Mouse (Mus musculus): ENCODE data around the gene Tgif2. TPM values are rescaled to one million over a fixed set of nuclear protein-coding genes. Genes with fewer than 3 reads are reported as not detected.
"Not testable (repeated sequence)": the region's sequence is repeated elsewhere in the genome, so short reads cannot be mapped to it uniquely, and the experiment has no call there.

Gene Tgif2
- polyA plus RNA-seq, 1 experiment, result 5.5 TPM

DNA sequence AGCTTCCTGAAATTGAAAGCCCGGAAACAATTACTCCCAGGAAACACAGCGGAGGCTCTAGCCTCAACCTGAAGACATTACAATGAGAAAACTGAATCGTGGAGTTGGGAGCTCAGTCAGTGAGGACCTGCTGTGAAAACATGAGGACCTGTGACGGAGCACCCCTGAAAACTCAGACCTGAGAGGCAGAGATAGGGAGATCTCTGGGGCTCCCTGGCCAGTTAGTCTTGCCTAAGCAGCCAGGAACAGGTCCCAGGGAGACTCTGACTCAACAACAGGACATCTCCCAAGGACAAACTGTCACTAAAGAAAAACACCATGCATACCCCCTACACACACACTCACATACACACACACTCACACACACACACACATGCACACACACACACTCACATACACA, 58.6 kb downstream of the Tgif2 start:
- Histone ChIP-seq H3K4me1 (ENCODE audit: control insufficient read depth, insufficient read depth, low read length) (no peaks in the 10 kb centered on the region; the same call in 1 of the 2 replicates), H3K27ac (ENCODE audit: control insufficient read depth, insufficient read depth, low read depth, low read length, poor library complexity) (no peak overlapping the region), H3K4me3 (replicated peaks; ENCODE audit: control insufficient read depth, low read depth, low read length) (no peak overlapping the region)
- TF ChIP-seq POLR2A (IDR thresholded peaks at IDR 0.05; ENCODE audit: borderline replicate concordance, control insufficient read depth, low read depth, low read length), result no peak
- TF ChIP-seq CTCF (IDR thresholded peaks at IDR 0.05; ENCODE audit: control insufficient read depth, insufficient read depth, low read length), result no peak
- 46% methylated on average over 4 of the region's 4 CpGs for WGBS

GRCm38 (mm10) chr2:156899184-156899583, 59.4 kb downstream of the Tgif2 start:
- TF ChIP-seq CTCF (IDR thresholded peaks at IDR 0.05; ENCODE audit: control insufficient read depth, insufficient read depth, low read length) (no peak), POLR2A (IDR thresholded peaks at IDR 0.05; ENCODE audit: borderline replicate concordance, control insufficient read depth, low read depth, low read length) (no peak)
- H3K4me3 ChIP-seq (replicated peaks; ENCODE audit: control insufficient read depth, low read depth, low read length), result no peak overlapping the region
- H3K27ac ChIP-seq (ENCODE audit: control insufficient read depth, insufficient read depth, low read depth, low read length, poor library complexity), result no peak overlapping the region
- WGBS, result 69% methylated on average over 4 of the region's 4 CpGs
- H3K4me1 ChIP-seq (ENCODE audit: control insufficient read depth, insufficient read depth, low read length), result no peaks in the 10 kb centered on the region; the same call in 1 of the 2 replicates

DNA sequence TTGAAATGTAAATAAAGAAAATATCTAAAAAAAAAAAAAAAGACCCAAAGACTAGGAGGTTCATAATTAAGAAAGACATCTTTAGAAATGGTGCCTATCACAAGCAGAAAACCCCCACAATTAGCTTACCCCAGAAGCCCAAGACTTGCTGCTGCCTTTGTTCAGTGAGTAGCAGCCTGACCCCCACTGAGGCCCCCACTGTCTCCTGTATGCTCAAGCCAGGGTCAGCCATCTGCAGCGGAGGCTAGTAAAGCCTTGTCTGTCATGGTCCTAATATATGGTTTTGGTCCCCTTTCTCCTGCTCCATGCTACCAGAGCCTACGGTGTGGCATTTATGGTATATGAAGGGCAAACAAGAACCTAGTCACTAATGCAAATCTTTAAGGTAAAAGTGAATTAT, 61.5 kb downstream of the Tgif2 start:
- 90% methylated on average over 2 of the region's 2 CpGs for WGBS
- TF ChIP-seq CTCF (IDR thresholded peaks at IDR 0.05; ENCODE audit: control insufficient read depth, insufficient read depth, low read length), result no peak
- no peak for TF ChIP-seq POLR2A (IDR thresholded peaks at IDR 0.05; ENCODE audit: borderline replicate concordance, control insufficient read depth, low read depth, low read length)
- Histone ChIP-seq H3K4me3 (replicated peaks; ENCODE audit: control insufficient read depth, low read depth, low read length) (no peak overlapping the region), H3K27ac (ENCODE audit: control insufficient read depth, insufficient read depth, low read depth, low read length, poor library complexity) (no peak overlapping the region), H3K4me1 (ENCODE audit: control insufficient read depth, insufficient read depth, low read length) (no peaks in the 10 kb centered on the region; the same call in 1 of the 2 replicates)

DNA sequence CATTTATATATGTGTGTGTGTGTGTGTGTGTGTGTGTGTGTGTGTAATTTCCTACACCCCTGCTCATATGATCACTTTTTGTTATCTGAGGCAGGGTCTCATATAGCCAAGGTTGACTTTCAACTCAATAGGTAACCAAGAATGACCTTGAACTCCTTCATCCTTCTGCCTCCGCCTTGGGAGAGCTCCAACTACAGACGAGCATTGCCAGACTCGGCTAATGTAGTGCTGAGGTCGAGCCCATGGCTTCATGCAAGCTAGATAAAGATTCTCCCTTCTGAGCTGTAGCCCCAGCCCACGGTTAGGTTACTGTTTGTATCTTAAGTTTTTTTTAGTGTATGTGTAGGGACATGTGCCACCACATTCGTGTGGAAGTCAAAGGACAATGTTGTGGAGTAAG, 62.1 kb downstream of the Tgif2 start:
- no peak overlapping the region for H3K4me3 ChIP-seq (replicated peaks; ENCODE audit: control insufficient read depth, low read depth, low read length)
- no peaks in the 10 kb centered on the region; the same call in 1 of the 2 replicates for H3K4me1 ChIP-seq (ENCODE audit: control insufficient read depth, insufficient read depth, low read length)
- 72% methylated on average over 6 of the region's 6 CpGs for WGBS
- TF ChIP-seq CTCF (IDR thresholded peaks at IDR 0.05; ENCODE audit: control insufficient read depth, insufficient read depth, low read length) (no peak), POLR2A (IDR thresholded peaks at IDR 0.05; ENCODE audit: borderline replicate concordance, control insufficient read depth, low read depth, low read length) (no peak)
- no peak overlapping the region for H3K27ac ChIP-seq (ENCODE audit: control insufficient read depth, insufficient read depth, low read depth, low read length, poor library complexity)

- WGBS, result 75% methylated on average over 4 of the region's 4 CpGs
These were observed 62.6 kb downstream of the Tgif2 start for GRCm38 (mm10) chr2:156902411-156902810.

DNA sequence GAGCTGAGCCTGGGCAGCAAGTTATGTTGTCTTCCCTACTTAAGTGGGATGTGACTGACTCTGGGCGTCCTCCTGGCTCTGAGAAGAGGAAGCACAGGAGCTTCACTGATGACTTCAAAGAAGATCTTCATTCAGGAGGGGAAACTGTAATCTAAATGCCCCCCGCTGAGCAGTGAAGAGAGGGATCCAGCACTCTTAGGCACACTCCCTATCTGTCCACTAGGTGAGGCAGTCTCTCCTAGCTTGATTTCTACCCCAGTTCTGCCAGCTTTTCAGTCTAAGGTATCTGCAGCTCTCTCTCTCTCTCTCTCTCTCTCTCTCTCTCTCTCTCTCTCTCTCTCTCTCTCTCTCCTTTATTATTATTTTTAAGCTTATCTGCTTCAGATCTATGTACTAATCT, 63.6 kb downstream of the Tgif2 start:
- no peak overlapping the region for H3K27ac ChIP-seq (ENCODE audit: control insufficient read depth, insufficient read depth, low read depth, low read length, poor library complexity)
- no peak overlapping the region for H3K4me3 ChIP-seq (replicated peaks; ENCODE audit: control insufficient read depth, low read depth, low read length)
- no peaks in the 10 kb centered on the region; the same call in 1 of the 2 replicates for H3K4me1 ChIP-seq (ENCODE audit: control insufficient read depth, insufficient read depth, low read length)
- 57% methylated on average over 2 of the region's 2 CpGs for WGBS
- TF ChIP-seq POLR2A (IDR thresholded peaks at IDR 0.05; ENCODE audit: borderline replicate concordance, control insufficient read depth, low read depth, low read length) (no peak), CTCF (IDR thresholded peaks at IDR 0.05; ENCODE audit: control insufficient read depth, insufficient read depth, low read length) (no peak)

More at GRCm38 (mm10) chr2:156902411-156902810, 62.6 kb downstream of the Tgif2 start:
- not testable (repeated sequence) for H3K4me3 ChIP-seq (replicated peaks; ENCODE audit: control insufficient read depth, low read depth, low read length); H3K4me1 ChIP-seq (ENCODE audit: control insufficient read depth, insufficient read depth, low read length); H3K27ac ChIP-seq (ENCODE audit: control insufficient read depth, insufficient read depth, low read depth, low read length, poor library complexity)

Other genes starting within 250 kb of the Tgif2 start
- 22.3 and 63.5 TPM in 2 replicates for gene Dlgap4, start 226.3 kb upstream of the Tgif2 start, polyA plus RNA-seq (2011; ENCODE audit: insufficient read depth, insufficient read length, low replicate concordance, missing spikeins)
- gene Myl9, start 64.6 kb upstream of the Tgif2 start, polyA plus RNA-seq (2011; ENCODE audit: insufficient read depth, insufficient read length, low replicate concordance, missing spikeins), result 59.5 and 110 TPM in 2 replicates
- 2.2 and 2.7 TPM in 2 replicates for gene 4930518I15Rik, start 17.9 kb downstream of the Tgif2 start, polyA plus RNA-seq (2011; ENCODE audit: insufficient read depth, insufficient read length, low replicate concordance, missing spikeins)
- gene Rab5if, start 23.1 kb downstream of the Tgif2 start, polyA plus RNA-seq (2011; ENCODE audit: insufficient read depth, insufficient read length, low replicate concordance, missing spikeins), result 55.4 and 82.3 TPM in 2 replicates
- gene Sla2, start 47.2 kb downstream of the Tgif2 start, polyA plus RNA-seq (2011; ENCODE audit: insufficient read depth, insufficient read length, low replicate concordance, missing spikeins), result 1.8 and 6.7 TPM in 2 replicates
- gene Ndrg3, start 152.0 kb downstream of the Tgif2 start, polyA plus RNA-seq (2011; ENCODE audit: insufficient read depth, insufficient read length, low replicate concordance, missing spikeins), result 11.3 and 17.1 TPM in 2 replicates
- gene Dsn1, start 167.1 kb downstream of the Tgif2 start, polyA plus RNA-seq (2011; ENCODE audit: insufficient read depth, insufficient read length, low replicate concordance, missing spikeins), result 13.9 and 17.2 TPM in 2 replicates
- gene Soga1, start 239.2 kb downstream of the Tgif2 start, polyA plus RNA-seq (2011; ENCODE audit: insufficient read depth, insufficient read length, low replicate concordance, missing spikeins), result 3.0 and 5.0 TPM in 2 replicates
- gene Tldc2, start 247.0 kb downstream of the Tgif2 start, polyA plus RNA-seq (2011; ENCODE audit: insufficient read depth, insufficient read length, low replicate concordance, missing spikeins), result not detected in 2 replicates